Mouse (Mus musculus) MEL (cell line): Measurements from ENCODE around the gene Lsamp.

ENCODE experiments used
- CTCF ChIP-seq, 3 experiments: IDR thresholded peaks in 2 of 3; conservative IDR thresholded peaks in 1 of 3; 2 replicates each; pipeline ENCODE4 v1.5.1; 2011 to 2012; ENCODE audit warnings: low read length in 3 of 3, low read depth in 2 of 3, mild to moderate bottlenecking in 2 of 3, improper control_type of control experiment in 1 of 3, inconsistent platforms in 1 of 3, mixed read lengths in 1 of 3, moderate library complexity in 1 of 3; ENCODE audit not compliant: control insufficient read depth in 1 of 3, insufficient read depth in 1 of 3, poor library complexity in 1 of 3, severe bottlenecking in 1 of 3
- EP300 ChIP-seq, 2 experiments: IDR thresholded peaks; 2 replicates each; pipeline ENCODE4 v1.6.1; 2011; ENCODE audit warnings: improper control_type of control experiment in 2 of 2, low read length in 2 of 2, low read depth in 1 of 2, mild to moderate bottlenecking in 1 of 2
- GATA1 ChIP-seq: IDR thresholded peaks from 2 replicates; pipeline ENCODE4 v1.6.1; 2011; ENCODE audit warnings: low read depth, low read length, improper control_type of control experiment
- HCFC1 ChIP-seq: IDR thresholded peaks from 2 replicates; pipeline ENCODE4 v1.6.1; 2012; ENCODE audit warnings: low read depth, mild to moderate bottlenecking, inconsistent platforms, low read length, improper control_type of control experiment, moderate library complexity
- JUND ChIP-seq: IDR thresholded peaks from 2 replicates; pipeline ENCODE4 v1.6.1; 2011; ENCODE audit warnings: low read depth, mild to moderate bottlenecking, improper control_type of control experiment, low read length
- MAZ ChIP-seq: IDR thresholded peaks from 2 replicates; pipeline ENCODE4 v1.6.1; 2012; ENCODE audit warnings: low read depth, mild to moderate bottlenecking, inconsistent platforms, low read length, improper control_type of control experiment
- MEF2A ChIP-seq: IDR thresholded peaks from 2 replicates; pipeline ENCODE4 v1.6.1; 2014; ENCODE audit warnings: low read depth, mild to moderate bottlenecking, inconsistent platforms, low read length, improper control_type of control experiment; ENCODE audit not compliant: poor library complexity, insufficient replicate concordance, severe bottlenecking; ENCODE audit errors: extremely low read depth
- MXI1 ChIP-seq: IDR thresholded peaks from 2 replicates; pipeline ENCODE4 v1.6.1; 2011; ENCODE audit warnings: mild to moderate bottlenecking, low read depth, low read length, improper control_type of control experiment
- POLR2AphosphoS5 ChIP-seq: IDR thresholded peaks from 2 replicates; pipeline ENCODE4 v1.6.1; 2012; ENCODE audit warnings: low read depth, borderline replicate concordance, mild to moderate bottlenecking, inconsistent platforms, low read length, moderate library complexity, mixed read lengths
- TBP ChIP-seq: IDR thresholded peaks from 2 replicates; pipeline ENCODE4 v1.8.0; 2011; ENCODE audit warnings: low read depth, low read length, improper control_type of control experiment
- UBTF ChIP-seq: IDR thresholded peaks from 2 replicates; pipeline ENCODE4 v1.6.1; 2012; ENCODE audit warnings: low read depth, mild to moderate bottlenecking, inconsistent platforms, low read length, improper control_type of control experiment, moderate library complexity, borderline replicate concordance; ENCODE audit not compliant: insufficient read depth
- USF1 ChIP-seq: IDR thresholded peaks from 2 replicates; pipeline ENCODE4 v1.6.1; 2014; ENCODE audit warnings: low read depth, mild to moderate bottlenecking, inconsistent platforms, low read length, improper control_type of control experiment, moderate library complexity
- ZKSCAN1 ChIP-seq: IDR thresholded peaks from 2 replicates; pipeline ENCODE4 v1.6.1; 2012; ENCODE audit warnings: low read depth, mild to moderate bottlenecking, inconsistent platforms, low read length, improper control_type of control experiment, moderate library complexity
- ZNF384 ChIP-seq: IDR thresholded peaks from 2 replicates; pipeline ENCODE4 v1.6.1; 2012; ENCODE audit warnings: low read depth, mild to moderate bottlenecking, inconsistent platforms, low read length, improper control_type of control experiment

GRCm38 (mm10) chr16:40470946-40471345 is 486.8 kb downstream of the Lsamp start:
- TF ChIP-seq MXI1 = no peak
- TF ChIP-seq MAZ = no peak
- no peak for TF ChIP-seq CTCF (IDR thresholded peaks at IDR 0.05 in 2 of 3, conservative IDR thresholded peaks at IDR 0.05 in 1 of 3; ENCODE audit: control insufficient read depth in 1 of 3, insufficient read depth in 1 of 3, low read depth in 2 of 3, low read length in 3 of 3, poor library complexity in 1 of 3, severe bottlenecking in 1 of 3)
- no peak for TF ChIP-seq POLR2AphosphoS5
- TF ChIP-seq GATA1 = no peak
- no peak for TF ChIP-seq MEF2A
- no peak for TF ChIP-seq EP300 (IDR thresholded peaks at IDR 0.05; ENCODE audit: low read depth in 1 of 2, low read length in 2 of 2)
- no peak for TF ChIP-seq HCFC1
- TF ChIP-seq TBP = no peak
- no peak for TF ChIP-seq JUND
- TF ChIP-seq UBTF = no peak
- no peak for TF ChIP-seq ZNF384
- no peak for TF ChIP-seq ZKSCAN1
- TF ChIP-seq USF1 = no peak
